Mouse (Mus musculus) gastrocnemius, postnatal 36 days (tissue): ENCODE results near the gene Pank1. TPM values are rescaled to one million over a fixed set of nuclear protein-coding genes. Genes with fewer than 3 reads are reported as not detected.
A peak's percentile ranks its signal among the peaks of the same experiment; 100 is the strongest.

Experiments used
- DNase-seq, 2 experiments: peaks; one replicate each; pipeline ENCODE4 v3.0.0; 2022
- intact Hi-C: fragments of 180-260 bp; cut with DNase I; formaldehyde crosslinking; loops from one replicate; pipeline ENCODE4 v1.15.1; 2025
- total RNA-seq, 2 experiments: library from RNA; stranded (reverse); gene quantifications; 2 replicates each; pipeline ENCODE4 v1.2.3; 2021

Gene Pank1
- total RNA-seq, 2 experiments from 2014 or later: 11.3 to 20.5 TPM

- intact Hi-C loops: no loop called here
Measured at GRCm38 (mm10) chr19:34883526-34884224, 4.4 kb upstream of the Pank1 start.

GRCm38 (mm10) chr19:34882443-34882842 is 3.2 kb upstream of the Pank1 start:
- intact Hi-C loops: no loop called here
- no peak for DNase-seq

More at GRCm38 (mm10) chr19:34883526-34884224, 4.4 kb upstream of the Pank1 start:
- no peak for DNase-seq

DNA sequence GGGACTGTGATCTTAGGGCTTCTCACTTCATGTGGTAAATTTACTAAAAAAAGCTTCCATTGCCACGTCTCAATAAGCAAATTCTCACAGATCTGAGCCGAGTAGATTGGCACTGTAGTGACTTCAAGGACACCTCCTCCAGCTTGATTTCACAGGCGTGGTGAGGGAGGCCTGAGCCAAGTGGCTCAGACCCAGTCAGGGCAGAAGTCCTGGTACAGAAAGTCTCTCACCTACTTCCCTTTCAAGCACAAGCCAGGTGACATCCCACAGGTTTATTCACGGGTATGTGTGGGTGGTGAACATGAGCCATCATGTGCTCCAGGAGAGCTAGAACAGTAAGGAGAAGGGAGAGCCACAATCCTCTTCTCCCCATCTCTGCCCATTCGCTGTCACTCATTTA is 1.9 kb upstream of the Pank1 start:
- DNase-seq: no peak
- intact Hi-C loops: no loop called here

GRCm38 (mm10) chr19:34879624-34880023 is 369 bp upstream of the Pank1 start:
- DNase-seq: no peak

GRCm38 (mm10) chr19:34877898-34878602 is 1.2 kb downstream of the Pank1 start:
- intact Hi-C loops: loop anchor here (5.0 kb wide), 2 partner anchors 44 to 51 kb away; partner anchors contain the start of gene Kif20b
- peak; percentile 77 to 78 for DNase-seq

More at GRCm38 (mm10) chr19:34879624-34880023, 369 bp upstream of the Pank1 start:
- intact Hi-C loops: loop anchor here (5.0 kb wide), 2 partner anchors 43 to 52 kb away; partner anchors contain the start of gene Kif20b

GRCm38 (mm10) chr19:34876676-34877075 is 2.6 kb downstream of the Pank1 start:
- intact Hi-C loops: loop anchor here (5.0 kb wide), 2 partner anchors 46 to 49 kb away; partner anchors contain the start of gene Kif20b
- no peak for DNase-seq

GRCm38 (mm10) chr19:34869375-34869774 is 9.9 kb downstream of the Pank1 start:
- no peak for DNase-seq
- intact Hi-C loops: no loop called here

GRCm38 (mm10) chr19:34868093-34868741 is 11.0 kb downstream of the Pank1 start:
- DNase-seq: no peak
- intact Hi-C loops: no loop called here

- DNase-seq: no peak
- intact Hi-C loops: no loop called here
Measured at GRCm38 (mm10) chr19:34863737-34864136, 15.5 kb downstream of the Pank1 start.

- intact Hi-C loops: no loop called here
- no peak for DNase-seq
Measured at GRCm38 (mm10) chr19:34856021-34856651, 23.1 kb downstream of the Pank1 start.

GRCm38 (mm10) chr19:34851161-34851560 is 28.1 kb downstream of the Pank1 start:
- intact Hi-C loops: no loop called here
- DNase-seq: no peak

DNA sequence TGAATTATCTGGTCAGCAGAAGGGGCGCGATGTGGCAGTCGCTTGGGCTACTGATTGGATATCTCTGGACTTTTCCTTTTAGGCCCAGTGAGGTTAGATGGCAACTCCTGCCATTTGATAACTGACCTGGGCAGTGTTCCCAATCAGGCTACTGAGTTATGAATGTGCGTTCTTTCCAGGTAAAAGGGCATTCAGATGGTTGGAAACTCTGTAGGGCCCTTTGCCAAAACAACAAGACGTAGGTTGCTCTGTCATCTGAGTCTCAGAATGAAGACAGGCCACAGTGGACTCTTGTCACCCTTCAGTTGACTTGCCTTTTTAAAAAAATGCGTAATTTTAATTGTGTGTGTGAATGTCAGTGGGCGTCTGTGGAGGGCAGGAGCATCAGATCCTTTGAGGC is 29.8 kb downstream of the Pank1 start:
- no peak for DNase-seq
- intact Hi-C loops: no loop called here

GRCm38 (mm10) chr19:34848164-34848563 is 31.1 kb downstream of the Pank1 start:
- no peak for DNase-seq

DNA sequence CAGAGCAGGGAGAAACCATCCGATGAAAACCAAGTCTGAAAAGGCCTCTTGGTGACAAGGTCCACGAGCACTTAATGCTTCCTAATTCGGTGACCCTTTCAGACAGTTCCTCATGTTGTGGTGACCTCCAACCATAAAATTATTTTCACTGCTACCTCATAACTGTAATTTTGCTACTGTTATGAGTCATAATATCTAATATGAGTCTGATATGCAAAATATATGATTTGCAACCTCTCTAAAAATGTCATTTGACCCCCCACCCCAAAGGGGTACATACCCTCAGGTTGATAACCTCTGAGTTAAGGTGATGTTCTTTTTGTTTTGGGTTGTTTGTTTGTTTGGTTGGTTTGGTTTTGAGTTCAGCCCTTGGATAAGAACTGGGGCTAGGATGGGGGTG is 32.2 kb downstream of the Pank1 start:
- DNase-seq: no peak
- intact Hi-C loops: no loop called here

More at GRCm38 (mm10) chr19:34848164-34848563, 31.1 kb downstream of the Pank1 start:
- intact Hi-C loops: no loop called here

- intact Hi-C loops: no loop called here
- no peak for DNase-seq
Measured at GRCm38 (mm10) chr19:34846508-34847038, 32.7 kb downstream of the Pank1 start.

DNA sequence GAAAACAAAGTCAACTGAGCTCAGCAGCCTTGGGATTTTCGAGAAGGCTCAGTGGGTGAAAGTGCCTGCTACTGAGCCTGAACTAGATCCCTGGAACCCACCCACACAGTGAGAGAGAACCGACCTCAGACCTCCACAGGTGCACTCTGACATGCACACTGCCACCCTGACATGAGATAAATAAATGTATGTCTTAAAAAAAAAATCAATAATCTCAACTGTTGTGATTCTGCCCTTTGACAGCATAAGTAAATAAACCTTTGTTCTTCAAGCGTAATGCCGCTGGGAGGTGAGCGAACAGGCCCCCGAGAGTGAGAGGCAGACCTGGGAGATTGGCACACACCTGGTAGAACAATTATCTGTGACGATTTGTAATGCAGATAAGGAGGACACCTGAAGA is 33.2 kb downstream of the Pank1 start:
- intact Hi-C loops: no loop called here
- DNase-seq: no peak

- intact Hi-C loops: no loop called here
Measured at GRCm38 (mm10) chr19:34845331-34845730, 33.9 kb downstream of the Pank1 start.

DNA sequence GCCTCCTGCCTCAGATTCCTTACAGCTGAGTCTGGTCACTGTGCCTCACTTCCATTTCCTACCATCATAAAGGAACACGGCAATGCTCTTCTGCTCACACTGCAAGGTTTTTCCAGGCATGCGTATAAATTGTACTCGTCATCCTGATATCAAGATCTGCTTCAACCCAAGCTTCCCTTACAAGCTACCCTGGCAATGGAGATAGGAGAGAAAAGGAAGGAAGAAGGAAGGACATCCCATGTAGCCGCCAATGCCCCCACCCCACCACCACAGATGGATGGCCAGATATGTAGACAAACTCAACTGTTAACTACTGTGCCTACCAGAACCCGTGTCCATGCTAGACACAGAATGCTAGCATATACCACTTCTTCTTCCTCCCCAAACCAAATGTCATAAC is 34.5 kb downstream of the Pank1 start:
- DNase-seq: no peak
- intact Hi-C loops: no loop called here

More at GRCm38 (mm10) chr19:34845331-34845730, 33.9 kb downstream of the Pank1 start:
- DNase-seq: no peak

DNA sequence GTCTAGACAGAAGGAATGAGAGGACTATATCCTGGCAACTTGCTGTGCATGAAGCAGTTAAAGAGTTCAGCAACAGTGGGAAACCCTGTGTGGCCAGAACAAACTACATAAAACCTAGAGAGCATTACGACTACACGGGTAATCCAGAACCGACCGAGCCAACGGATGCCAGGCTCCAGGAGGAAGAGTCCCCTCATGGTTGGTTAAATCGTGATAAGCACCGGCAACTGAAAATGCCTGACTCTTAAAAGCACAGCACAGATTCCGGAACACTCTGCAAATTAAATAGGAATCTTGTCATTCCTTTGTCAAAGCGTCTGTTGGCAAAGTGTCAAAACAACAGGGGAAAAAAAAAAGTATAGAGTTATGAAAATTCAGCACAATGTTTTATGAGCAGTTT is 35.2 kb downstream of the Pank1 start:
- no peak for DNase-seq
- intact Hi-C loops: no loop called here

GRCm38 (mm10) chr19:34841719-34842506 is 37.3 kb downstream of the Pank1 start:
- DNase-seq: no peak
- intact Hi-C loops: no loop called here
